Mouse (Mus musculus): ENCODE data around the gene Arf4. TPM values are rescaled to one million over a fixed set of nuclear protein-coding genes. Genes with fewer than 3 reads are reported as not detected.
A peak's percentile ranks its signal among the peaks of the same experiment; 100 is the strongest.

The Arf4 gene
- polyA plus RNA-seq (2015; fragmentation: Nextera tagmentation; extraction: Ambion mirVana): 579 and 596 TPM in 2 replicates

GRCm38 (mm10) chr14:26637851-26638707 lies at the start of gene Arf4:
TSS of gene Arf4 (plus strand) at chr14:26638074.
- Histone ChIP-seq H3K36me3 (no peaks in the 10 kb centered on the region), H3K4me1 (replicated peaks) (peaks cover 33% of the 10 kb centered on the region), H3K27me3 (no peaks in the 10 kb centered on the region), H3K4me3 (replicated peaks) (peak within 1 kb of the TSS; percentile 95), H3K9ac (replicated peaks) (peak within 1 kb of the TSS; percentile 94), H3K9me3 (no peaks in the 10 kb centered on the region), H3K27ac (peak within 1 kb of the TSS; percentile 96), H3K4me2 (replicated peaks) (peak within 1 kb of the TSS; percentile 94)
- under 1% methylated on average over 83 of the region's 83 CpGs for WGBS
- ATAC-seq: peak; percentile 100

- Histone ChIP-seq H3K27ac (no peak overlapping the region), H3K4me1 (replicated peaks) (no peaks in the 10 kb centered on the region), H3K9ac (replicated peaks) (no peak overlapping the region), H3K9me3 (no peaks in the 10 kb centered on the region), H3K4me2 (replicated peaks) (no peak overlapping the region), H3K36me3 (peaks cover 18% of the 10 kb centered on the region), H3K27me3 (no peaks in the 10 kb centered on the region), H3K4me3 (replicated peaks) (no peak overlapping the region)
- no peak for ATAC-seq
Measured at GRCm38 (mm10) chr14:26591353-26591752, 46.5 kb upstream of the Arf4 start.

GRCm38 (mm10) chr14:26593281-26593895 lies 44.5 kb upstream of the Arf4 start:
- Histone ChIP-seq H3K9me3 (no peaks in the 10 kb centered on the region), H3K36me3 (peaks cover 30% of the 10 kb centered on the region), H3K27me3 (no peaks in the 10 kb centered on the region), H3K4me2 (replicated peaks) (no peak overlapping the region), H3K27ac (no peak overlapping the region), H3K4me1 (replicated peaks) (no peaks in the 10 kb centered on the region), H3K4me3 (replicated peaks) (no peak overlapping the region), H3K9ac (replicated peaks) (no peak overlapping the region)
- ATAC-seq: no peak
- WGBS: 86% methylated on average over 2 of the region's 2 CpGs

- Histone ChIP-seq H3K9me3 (no peaks in the 10 kb centered on the region), H3K4me2 (replicated peaks) (no peak overlapping the region), H3K27me3 (no peaks in the 10 kb centered on the region), H3K36me3 (peaks cover 40% of the 10 kb centered on the region), H3K4me1 (replicated peaks) (no peaks in the 10 kb centered on the region), H3K9ac (replicated peaks) (no peak overlapping the region), H3K27ac (no peak overlapping the region), H3K4me3 (replicated peaks) (no peak overlapping the region)
- no peak for ATAC-seq
- 94% methylated on average over 7 of the region's 7 CpGs for WGBS
Measured at GRCm38 (mm10) chr14:26595167-26595566, 42.7 kb upstream of the Arf4 start.

- Histone ChIP-seq H3K36me3 (peaks cover 40% of the 10 kb centered on the region), H3K27me3 (no peaks in the 10 kb centered on the region), H3K4me1 (replicated peaks) (no peaks in the 10 kb centered on the region), H3K4me3 (replicated peaks) (no peak overlapping the region), H3K4me2 (replicated peaks) (no peak overlapping the region), H3K27ac (no peak overlapping the region), H3K9ac (replicated peaks) (no peak overlapping the region), H3K9me3 (no peaks in the 10 kb centered on the region)
- ATAC-seq: no peak
- WGBS: 95% methylated on average over 5 of the region's 5 CpGs
Measured at GRCm38 (mm10) chr14:26595695-26596365, 42.0 kb upstream of the Arf4 start.

- Histone ChIP-seq H3K36me3 (peaks cover 57% of the 10 kb centered on the region), H3K9ac (replicated peaks) (no peak overlapping the region), H3K4me3 (replicated peaks) (no peak overlapping the region), H3K4me2 (replicated peaks) (no peak overlapping the region), H3K27ac (no peak overlapping the region), H3K4me1 (replicated peaks) (no peaks in the 10 kb centered on the region), H3K9me3 (no peaks in the 10 kb centered on the region), H3K27me3 (no peaks in the 10 kb centered on the region)
- 78% methylated on average over 4 of the region's 4 CpGs for WGBS
- no peak for ATAC-seq
Measured at GRCm38 (mm10) chr14:26605354-26605753, 32.5 kb upstream of the Arf4 start.

- Histone ChIP-seq H3K4me3 (replicated peaks) (no peak overlapping the region), H3K9me3 (no peaks in the 10 kb centered on the region), H3K4me1 (replicated peaks) (no peaks in the 10 kb centered on the region), H3K27me3 (no peaks in the 10 kb centered on the region), H3K4me2 (replicated peaks) (no peak overlapping the region), H3K27ac (no peak overlapping the region), H3K9ac (replicated peaks) (no peak overlapping the region), H3K36me3 (peaks cover 78% of the 10 kb centered on the region)
- 100% methylated on average over 1 of the region's 1 CpGs for WGBS
- no peak for ATAC-seq
Measured at GRCm38 (mm10) chr14:26609674-26610073, 28.2 kb upstream of the Arf4 start.

- H3K4me2 ChIP-seq (replicated peaks): no peak overlapping the region
- no peak for ATAC-seq
- no peaks in the 10 kb centered on the region for H3K4me1 ChIP-seq (replicated peaks)
- H3K36me3 ChIP-seq: peaks cover 76% of the 10 kb centered on the region
- H3K27me3 ChIP-seq: no peaks in the 10 kb centered on the region
- WGBS: 96% methylated on average over 4 of the region's 4 CpGs
- H3K9me3 ChIP-seq: no peaks in the 10 kb centered on the region
- no peak overlapping the region for H3K4me3 ChIP-seq (replicated peaks)
- no peak overlapping the region for H3K27ac ChIP-seq
- no peak overlapping the region for H3K9ac ChIP-seq (replicated peaks)
Measured at GRCm38 (mm10) chr14:26610689-26611088, 27.2 kb upstream of the Arf4 start.

- Histone ChIP-seq H3K4me3 (replicated peaks) (no peak overlapping the region), H3K9me3 (no peaks in the 10 kb centered on the region), H3K27ac (no peak overlapping the region), H3K27me3 (no peaks in the 10 kb centered on the region), H3K4me1 (replicated peaks) (no peaks in the 10 kb centered on the region), H3K36me3 (peaks cover 86% of the 10 kb centered on the region), H3K4me2 (replicated peaks) (no peak overlapping the region), H3K9ac (replicated peaks) (no peak overlapping the region)
- 93% methylated on average over 4 of the region's 4 CpGs for WGBS
- ATAC-seq: no peak
Measured at GRCm38 (mm10) chr14:26625301-26625700, 12.6 kb upstream of the Arf4 start.

GRCm38 (mm10) chr14:26626605-26627140 lies 11.2 kb upstream of the Arf4 start:
- Histone ChIP-seq H3K9me3 (no peaks in the 10 kb centered on the region), H3K36me3 (peaks cover 81% of the 10 kb centered on the region), H3K4me1 (replicated peaks) (no peaks in the 10 kb centered on the region), H3K9ac (replicated peaks) (no peak overlapping the region), H3K27ac (no peak overlapping the region), H3K4me2 (replicated peaks) (no peak overlapping the region), H3K27me3 (no peaks in the 10 kb centered on the region), H3K4me3 (replicated peaks) (no peak overlapping the region)
- no peak for ATAC-seq
- WGBS: 93% methylated on average over 5 of the region's 5 CpGs

- Histone ChIP-seq H3K4me2 (replicated peaks) (peak overlapping the region; percentile 62), H3K9me3 (no peaks in the 10 kb centered on the region), H3K9ac (replicated peaks) (peak overlapping the region; percentile 64), H3K27ac (peak overlapping the region; percentile 96), H3K4me1 (replicated peaks) (peaks cover 33% of the 10 kb centered on the region), H3K4me3 (replicated peaks) (peak overlapping the region; percentile 95), H3K27me3 (no peaks in the 10 kb centered on the region), H3K36me3 (peaks cover 5% of the 10 kb centered on the region)
- ATAC-seq: peak; percentile 32
- 36% methylated on average over 17 of the region's 17 CpGs for WGBS
Measured at GRCm38 (mm10) chr14:26637025-26637850, 636 bp upstream of the Arf4 start.

Measured in midbrain, embryonic 13.5 days (tissue).